Mouse (Mus musculus): ENCODE data around the gene Icosl.

DNA sequence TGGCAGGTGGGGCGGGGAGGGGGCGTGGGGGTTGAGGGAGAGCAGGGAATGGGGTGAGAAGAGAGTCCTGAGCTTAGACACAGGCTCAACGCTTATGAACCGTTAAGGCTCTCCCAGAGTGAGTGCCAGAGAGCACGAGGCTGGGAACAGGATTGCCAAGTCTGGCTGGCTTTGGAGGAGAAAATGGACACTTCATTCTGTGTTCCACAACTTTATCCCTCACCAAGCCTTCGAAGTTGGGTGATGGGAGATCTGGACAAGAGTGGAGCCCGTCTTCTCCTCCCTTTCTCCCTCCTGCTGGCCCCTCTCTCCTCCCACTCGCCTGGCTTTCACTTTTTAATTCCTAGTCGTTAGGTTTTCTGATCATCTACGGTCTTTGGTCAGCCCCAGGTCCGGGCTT lies 561 bp upstream of the Icosl start:
- TF ChIP-seq POLR2A (IDR thresholded peaks at IDR 0.05; ENCODE audit: low read depth, low read length): no peak
- no peak for TF ChIP-seq CTCF (conservative IDR thresholded peaks at IDR 0.05; ENCODE audit: insufficient read depth, insufficient read length, low read depth, low read length)
